Mouse (Mus musculus): ENCODE measurements at regions not wholly inside any gene's neighbourhood (a gene's known extent, or its start where the extent isn't known, plus 50 kb on each side); places are given as distances from the start of the nearest gene placed in this dataset.
A peak's percentile ranks its signal among the peaks of the same experiment; 100 is the strongest.

DNA sequence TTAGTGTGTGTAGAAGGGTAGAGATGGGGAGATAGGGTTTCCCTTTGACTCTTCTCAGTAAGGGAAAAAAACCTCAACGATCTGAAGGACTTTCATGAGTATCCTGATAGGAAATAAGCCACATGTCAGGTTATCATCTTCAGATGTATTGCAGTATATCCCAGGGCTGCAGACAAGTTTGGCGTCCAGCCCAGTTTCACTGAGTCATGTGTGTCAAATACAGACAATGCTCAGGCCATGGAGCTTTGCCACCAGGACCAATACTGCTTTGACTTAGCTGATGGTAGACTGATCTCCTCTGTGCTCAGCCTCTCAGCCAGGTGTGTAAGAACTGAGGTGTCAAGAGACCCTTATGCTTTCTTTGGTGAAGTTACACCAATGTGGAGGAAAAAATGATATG, 62.9 kb downstream of the Cst10 start:
- DNase-seq (ENCODE audit: low spot score): no peak

DNA sequence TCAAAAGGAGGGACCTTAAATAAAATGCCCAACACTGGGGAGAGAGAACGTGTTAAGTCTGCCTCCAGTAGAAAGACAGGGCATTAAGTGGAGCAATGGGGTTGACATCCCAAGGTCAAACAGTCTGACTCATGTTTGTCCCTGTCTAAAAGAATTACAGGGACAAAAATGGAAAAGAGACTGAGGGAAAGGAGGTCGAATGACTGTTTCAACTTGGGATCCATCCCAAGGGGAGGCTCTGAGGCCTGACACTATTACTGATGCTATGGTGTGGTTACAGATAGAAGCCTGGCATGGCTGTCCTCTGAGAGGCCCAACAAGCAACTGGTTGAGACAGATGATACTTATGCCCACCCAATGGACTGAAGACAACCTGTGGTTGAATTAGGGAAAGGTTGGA, 67.6 kb downstream of the Cst10 start:
- no peak for DNase-seq (ENCODE audit: low spot score)

DNA sequence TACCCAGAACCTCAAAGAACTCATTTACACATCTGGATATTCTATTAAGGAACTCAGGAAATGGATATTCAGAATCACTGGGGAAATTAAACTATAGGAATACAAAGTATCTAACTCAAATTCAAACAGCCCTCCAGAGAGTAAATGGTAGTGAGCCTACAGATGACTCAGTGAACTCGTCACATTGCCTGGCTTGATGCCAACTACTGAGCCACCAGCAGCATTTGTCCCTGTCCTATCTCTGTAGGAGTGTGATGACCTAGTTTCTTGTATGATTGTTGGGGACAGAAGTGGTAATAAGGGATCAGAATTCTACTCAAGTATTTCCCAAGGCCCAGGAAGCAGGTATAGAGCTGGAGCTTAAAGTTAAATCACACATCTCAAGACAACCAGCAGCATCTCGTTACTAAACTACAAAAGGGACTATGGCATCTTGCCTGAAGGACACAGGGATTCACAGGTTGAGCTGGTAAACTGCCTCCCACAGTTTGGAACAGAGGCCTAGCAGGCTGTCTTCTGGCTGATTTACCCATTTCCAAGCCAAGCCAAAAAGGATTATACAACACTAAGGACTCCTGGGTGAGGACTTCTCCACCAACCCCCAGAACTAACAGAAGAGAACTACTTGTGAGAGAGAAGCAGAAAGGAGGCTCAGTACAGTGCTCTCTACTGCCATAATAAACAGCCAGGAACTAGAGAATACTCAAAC, 88.6 kb downstream of the Cst10 start:
- DNase-seq (ENCODE audit: low spot score): no peak

DNA sequence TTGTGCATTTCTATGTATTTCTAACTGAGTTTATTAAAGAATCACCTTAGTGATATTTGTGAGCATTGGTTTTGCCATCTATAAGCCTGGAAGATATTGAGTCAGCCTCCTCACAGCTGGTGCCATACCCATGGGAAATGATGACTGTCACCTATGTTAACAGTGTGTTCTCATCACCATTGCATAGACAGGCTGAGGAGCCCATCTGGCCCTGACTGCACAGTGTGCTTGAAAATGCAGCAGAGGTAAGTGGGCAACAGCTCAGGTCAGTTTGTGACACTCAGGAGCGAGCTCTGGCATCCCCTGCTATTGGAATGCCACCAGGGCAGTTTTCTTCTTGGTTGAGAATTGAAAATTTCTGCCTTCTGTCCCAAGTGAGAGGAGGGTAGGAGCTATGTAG, 108.0 kb downstream of the Cst10 start:
- DNase-seq (ENCODE audit: low spot score): no peak

DNA sequence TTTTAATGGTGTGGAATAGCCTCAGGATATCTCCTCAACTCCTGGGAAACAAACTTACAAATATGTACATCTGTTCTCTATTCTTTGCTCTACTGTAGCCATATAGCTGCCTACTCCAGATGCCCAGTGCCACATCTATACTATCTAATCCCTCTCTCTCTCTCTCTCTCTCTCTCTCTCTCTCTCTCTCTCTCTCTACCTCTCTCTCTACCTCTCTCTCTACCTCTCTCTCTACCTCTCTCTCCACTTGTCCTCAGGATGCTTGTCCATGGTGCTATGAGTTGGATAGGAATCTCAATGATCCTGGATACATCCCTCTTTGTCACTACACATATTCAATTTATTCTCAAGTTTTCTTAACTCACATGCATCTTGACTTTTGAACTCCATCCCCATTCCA, 119.6 kb downstream of the Cst10 start:
- DNase-seq (ENCODE audit: low spot score): no peak

DNA sequence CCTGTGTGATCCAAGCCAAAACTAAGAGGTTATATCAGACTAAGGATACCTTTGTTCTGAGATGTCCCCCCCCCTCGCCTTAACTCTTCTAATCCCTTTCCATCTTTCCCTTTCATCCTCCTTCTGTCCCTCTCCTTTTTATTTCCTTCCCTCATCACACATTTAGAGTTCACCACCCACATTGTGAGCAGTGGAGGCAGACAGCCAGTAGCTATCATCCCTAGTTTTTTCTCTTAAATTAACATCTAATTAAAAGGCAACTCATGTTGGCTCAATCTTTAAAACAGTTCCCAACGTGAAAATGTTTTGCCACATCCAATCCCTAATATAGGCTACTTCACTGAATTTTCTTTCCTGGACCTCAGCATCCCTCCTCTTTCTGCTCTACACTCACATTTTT, 138.0 kb downstream of the Cst10 start:
- DNase-seq (ENCODE audit: low spot score): no peak

DNA sequence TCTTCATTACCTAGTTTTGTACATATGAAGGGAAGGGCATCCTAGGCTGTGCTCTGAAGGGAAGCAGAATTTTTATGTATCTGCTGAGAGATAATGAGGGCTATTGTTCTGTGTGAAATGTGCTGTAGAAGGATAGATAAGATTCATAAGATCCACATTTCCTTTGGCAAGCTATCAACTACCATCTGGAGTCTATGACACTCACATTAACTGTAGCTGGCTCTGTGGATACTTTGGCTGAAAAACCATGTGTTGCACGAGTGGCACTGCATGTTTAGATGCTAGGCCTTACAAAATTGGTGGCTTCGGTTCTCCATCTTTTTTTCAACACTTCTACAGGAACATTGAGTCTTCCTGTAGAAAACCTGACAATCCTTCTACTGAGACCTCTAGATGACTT, 140.9 kb downstream of the Cst10 start:
- no peak for DNase-seq (ENCODE audit: low spot score)

- no peak for DNase-seq (ENCODE audit: low spot score)
These were observed 141.9 kb downstream of the Cst10 start for GRCm38 (mm10) chr2:149546639-149547200.

DNA sequence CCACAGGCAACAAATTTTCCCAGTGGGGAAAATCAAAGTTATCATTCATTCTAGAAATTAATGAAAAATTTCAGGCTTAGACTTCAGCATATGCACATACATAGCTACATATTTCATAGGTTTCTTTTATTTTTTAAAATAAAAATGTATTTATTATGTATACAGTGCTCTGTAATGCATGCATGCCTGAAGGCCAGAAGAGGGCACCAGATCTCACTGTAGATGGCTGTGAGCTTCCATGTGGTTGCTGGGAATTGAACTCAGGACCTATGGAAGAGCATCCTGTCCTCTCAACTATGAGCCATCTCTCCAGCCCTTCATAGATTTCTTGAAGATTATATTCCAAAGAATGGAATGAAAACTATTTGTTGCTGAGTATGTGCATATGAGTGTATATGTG, 150.4 kb downstream of the Cst10 start:
- no peak for DNase-seq (ENCODE audit: low spot score)

- peak; percentile 5 for DNase-seq (ENCODE audit: low spot score)
These were observed 168.9 kb downstream of the Cst10 start for GRCm38 (mm10) chr2:149573773-149574172.

GRCm38 (mm10) chr2:149602581-149602980, 197.7 kb downstream of the Cst10 start:
- no peak for DNase-seq (ENCODE audit: low spot score)

DNA sequence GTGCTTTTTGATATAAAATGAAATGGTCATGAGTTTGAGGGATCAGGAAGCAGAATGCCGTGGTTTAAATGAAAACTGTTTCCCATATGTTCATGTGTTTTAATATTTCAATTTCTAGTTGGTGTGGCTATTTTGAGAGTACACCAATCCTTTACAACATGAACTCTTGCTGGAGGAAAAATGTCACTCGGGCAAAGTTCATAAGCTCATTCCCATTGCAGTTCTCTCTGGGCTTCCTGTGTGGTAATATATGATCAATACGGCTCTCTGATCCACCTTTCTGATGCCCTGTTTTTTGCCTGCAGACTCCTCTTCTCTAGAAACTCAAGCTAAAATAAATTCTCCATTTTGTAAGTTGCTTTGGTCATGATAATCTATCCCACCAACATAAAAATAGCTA, 208.5 kb downstream of the Cst10 start:
- DNase-seq (ENCODE audit: low spot score): no peak

DNA sequence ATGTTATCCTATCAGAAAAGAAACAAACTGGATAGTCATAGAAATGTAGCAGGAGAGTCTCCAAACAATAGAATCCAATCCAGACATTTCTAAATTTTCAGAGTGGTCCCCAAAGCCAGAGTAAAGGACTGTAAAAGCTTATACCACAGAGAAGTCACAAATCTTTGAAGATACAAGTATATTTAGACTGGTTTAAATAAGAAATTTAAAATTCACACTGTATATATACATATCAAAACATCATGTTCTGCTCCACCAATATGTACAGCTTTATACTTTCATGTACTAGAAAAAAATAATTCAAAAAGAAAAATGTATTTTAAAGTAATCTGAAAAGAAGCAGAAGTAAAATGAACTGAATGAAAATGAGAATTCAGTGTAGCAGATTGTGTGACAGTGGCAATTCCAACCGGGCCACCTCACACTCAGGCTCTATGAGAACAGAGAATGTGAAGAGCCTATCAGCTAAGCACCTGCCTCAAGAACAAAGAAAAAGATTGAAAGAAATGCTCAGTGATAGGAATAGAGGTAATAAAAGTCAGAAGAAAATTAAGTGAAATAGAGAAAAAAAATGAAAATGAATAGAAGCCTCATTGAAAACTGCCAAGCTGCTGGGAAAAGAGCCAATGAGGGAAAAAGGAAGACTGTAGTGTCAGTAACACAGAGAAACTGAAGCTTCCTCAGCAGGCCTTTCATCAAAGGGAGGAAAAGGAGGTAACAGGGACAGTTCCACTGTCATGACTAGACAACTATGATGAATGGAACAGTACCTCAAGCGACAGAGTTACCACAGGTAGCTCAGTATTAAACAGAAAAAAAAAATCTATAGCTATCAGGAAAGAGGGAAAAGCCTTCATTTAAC, 209.5 kb downstream of the Cst10 start:
- DNase-seq (ENCODE audit: low spot score): no peak

- no peak for DNase-seq (ENCODE audit: low spot score)
These were observed 203.4 kb upstream of the Syndig1 start for GRCm38 (mm10) chr2:149625626-149626025.

DNA sequence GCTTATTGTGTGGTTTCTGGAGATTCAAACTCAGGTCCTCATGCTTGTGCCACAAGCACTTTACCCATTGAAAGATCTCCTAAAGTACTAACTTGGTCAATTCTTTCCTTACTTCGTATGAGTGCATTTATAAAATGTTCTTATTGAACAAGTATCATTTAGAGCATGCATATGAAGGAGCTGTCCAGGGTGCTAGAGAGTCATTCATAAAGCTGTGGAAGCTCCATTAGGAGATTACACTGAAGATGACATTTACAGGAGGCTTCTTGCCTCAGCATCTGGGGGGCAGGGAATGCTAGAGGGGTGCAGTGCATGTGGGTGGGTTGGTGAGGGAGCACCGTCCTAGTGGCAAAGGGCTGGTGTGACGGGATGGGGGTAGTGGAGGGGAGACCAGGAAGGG, 187.8 kb upstream of the Syndig1 start:
- DNase-seq (ENCODE audit: low spot score): peak; percentile 53

GRCm38 (mm10) chr2:149651829-149652228, 177.2 kb upstream of the Syndig1 start:
- DNase-seq (ENCODE audit: low spot score): no peak

DNA sequence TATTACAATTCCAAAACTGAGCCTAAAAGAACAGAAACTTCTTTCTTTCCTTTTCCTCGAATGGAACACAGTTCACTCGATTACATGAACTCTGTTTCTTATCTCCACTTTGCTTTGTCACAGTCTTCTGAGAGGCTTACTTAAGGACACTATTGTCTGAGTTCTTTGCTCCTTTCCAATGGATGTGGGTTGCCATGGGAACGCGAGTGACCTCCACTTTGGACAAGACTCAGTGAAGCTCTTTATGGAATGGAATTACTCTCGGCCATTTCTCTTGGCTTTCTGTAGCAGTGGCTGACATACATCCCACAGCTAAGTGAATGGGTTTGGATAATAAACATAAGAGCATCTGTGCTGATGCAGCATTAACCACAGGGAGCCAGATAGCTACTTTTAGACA, 167.9 kb upstream of the Syndig1 start:
- DNase-seq (ENCODE audit: low spot score): peak; percentile 62

DNA sequence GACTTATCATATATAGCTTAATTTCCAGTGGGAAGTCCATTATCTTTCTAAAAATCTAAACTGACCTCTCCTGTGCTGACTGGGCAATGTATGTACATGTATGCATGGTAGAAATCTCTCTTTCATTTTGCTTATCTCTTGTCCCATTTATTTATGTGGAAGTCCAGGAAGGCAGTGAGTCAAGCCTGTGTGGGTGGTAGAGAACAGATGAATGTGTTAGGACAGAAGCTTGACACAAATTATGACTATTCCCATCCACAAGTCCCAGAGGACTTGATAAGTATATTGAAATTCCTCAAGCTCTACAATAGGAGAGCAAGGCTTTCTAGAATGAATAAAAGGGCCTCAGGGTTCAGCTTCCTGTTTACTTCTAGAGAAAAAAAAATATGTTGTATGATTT, 164.6 kb upstream of the Syndig1 start:
- no peak for DNase-seq (ENCODE audit: low spot score)

- no peak for DNase-seq (ENCODE audit: low spot score)
These were observed 162.6 kb upstream of the Syndig1 start for GRCm38 (mm10) chr2:149666412-149666811.

DNA sequence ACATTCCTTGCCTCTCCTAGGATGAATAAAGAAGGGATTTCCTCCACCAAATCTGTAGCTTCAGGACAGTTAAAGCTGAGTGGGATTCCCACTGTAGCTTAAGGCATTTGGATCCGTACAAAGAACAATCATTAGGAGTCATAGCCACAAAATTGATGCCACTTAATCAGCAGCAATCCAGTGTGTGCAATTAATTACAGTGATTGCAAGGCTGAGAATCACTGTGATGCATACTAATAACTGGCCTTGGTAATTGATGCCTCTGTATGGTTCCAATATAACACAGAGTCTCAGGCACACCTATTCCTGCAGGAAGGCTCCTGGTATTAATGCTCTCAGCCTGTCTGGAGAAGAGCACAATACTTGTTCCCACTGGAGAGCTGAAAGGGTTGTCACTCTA, 157.1 kb upstream of the Syndig1 start:
- no peak for DNase-seq (ENCODE audit: low spot score)

DNA sequence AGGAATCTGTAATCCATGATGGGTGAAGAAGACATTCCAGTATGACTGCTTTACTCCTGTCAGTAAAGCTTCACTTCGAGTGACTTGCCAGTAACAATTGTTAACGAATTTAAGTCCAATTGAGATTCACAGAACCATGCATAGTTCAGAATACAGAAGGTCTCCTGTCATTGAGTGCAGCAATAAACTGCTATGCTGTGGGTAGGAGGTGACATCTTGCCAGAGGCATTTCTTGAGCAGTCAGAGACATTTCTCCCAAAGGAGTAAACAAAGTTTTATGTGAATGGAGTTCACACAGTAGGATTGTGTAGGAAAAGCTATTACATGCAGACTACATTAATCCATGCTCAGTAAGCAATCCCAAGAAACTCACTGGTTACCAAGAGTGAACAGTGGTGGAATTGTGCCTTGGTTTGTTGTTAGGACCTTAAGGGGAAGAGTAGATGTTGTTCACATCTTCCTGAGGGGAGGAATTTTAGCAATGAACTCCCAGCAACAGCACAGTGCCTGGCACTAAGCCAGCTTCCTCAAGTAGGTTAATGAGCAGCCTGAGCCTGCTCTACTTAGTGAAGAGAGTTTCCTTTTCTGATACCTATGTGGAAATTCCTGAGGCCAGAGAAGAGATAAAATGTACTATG, 149.1 kb upstream of the Syndig1 start:
- no peak for DNase-seq (ENCODE audit: low spot score)

DNA sequence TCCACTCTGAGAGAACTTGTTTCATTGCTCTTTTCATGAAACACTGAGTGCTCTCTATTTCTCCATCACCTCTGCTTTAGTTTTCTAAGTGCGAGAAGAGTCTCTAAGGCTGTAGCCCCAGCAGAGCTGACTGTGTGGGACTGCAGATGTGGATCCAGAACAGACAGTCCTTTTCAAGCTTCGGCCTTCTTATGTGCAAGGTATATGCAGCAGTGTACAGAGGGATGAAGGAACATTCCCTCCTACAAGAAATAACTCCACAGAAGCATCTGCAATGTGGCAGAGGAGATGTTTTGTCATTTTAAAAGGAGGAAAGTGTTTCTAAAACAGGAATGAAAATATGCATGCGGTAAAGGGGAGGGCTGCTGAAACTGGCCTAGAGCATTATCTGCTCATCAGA, 106.7 kb upstream of the Syndig1 start:
- no peak for DNase-seq (ENCODE audit: low spot score)

- peak; percentile 15 for DNase-seq (ENCODE audit: low spot score)
These were observed 104.7 kb upstream of the Syndig1 start for GRCm38 (mm10) chr2:149724279-149724678.

Measured in embryo, embryonic 10 days (tissue).